Mouse (Mus musculus) stomach, postnatal 0 days (tissue): ENCODE results near the gene Rps12.
A peak's percentile ranks its signal among the peaks of the same experiment; 100 is the strongest.

Experiments used
- CTCF ChIP-seq: IDR thresholded peaks from 2 replicates; pipeline ENCODE4 v1.5.1; 2016; ENCODE audit warnings: antibody characterized with exemption, low read depth, mild to moderate bottlenecking, moderate library complexity
- EP300 ChIP-seq: optimal IDR thresholded peaks from 2 replicates; pipeline ENCODE3; 2016; ENCODE audit warnings: antibody characterized with exemption

- peak; percentile 29; the same call in 1 of the 2 replicates for TF ChIP-seq CTCF
- TF ChIP-seq EP300: peak; percentile 75
These were observed at the start of gene Rps12 for GRCm38 (mm10) chr10:23787062-23787821.
